Mouse (Mus musculus) intestine, postnatal 0 days (tissue): ENCODE data around the gene Cpsf4l. TPM values are rescaled to one million over a fixed set of nuclear protein-coding genes. Genes with fewer than 3 reads are reported as not detected.

Experiments used
- ATAC-seq: fragments of 200-750 bp; cut with Nextera tagmentation; 2 replicates; pipeline ENCODE4 v1.8.0; 2017; ENCODE audit warnings: mild to moderate bottlenecking, moderate TSS enrichment, moderate library complexity
- H3K27ac ChIP-seq: fragments of 300-500 bp; sonication (generic); 2 replicates; pipeline ENCODE4 v1.5.1; 2014; ENCODE audit warnings: mild to moderate bottlenecking, low read depth, low read length, moderate library complexity
- H3K27me3 ChIP-seq: fragments of 300-500 bp; sonication (generic); replicated peaks from 2 replicates; pipeline ENCODE4 v1.6.1; 2014; ENCODE audit warnings: low read length, mixed read lengths; ENCODE audit not compliant: control insufficient read depth, insufficient read depth
- H3K36me3 ChIP-seq: fragments of 300-500 bp; sonication (generic); 2 replicates; pipeline ENCODE4 v1.6.1; 2014; ENCODE audit warnings: mild to moderate bottlenecking, moderate library complexity; ENCODE audit not compliant: control insufficient read depth, insufficient read depth
- H3K4me1 ChIP-seq: fragments of 300-500 bp; sonication (generic); replicated peaks from 2 replicates; pipeline ENCODE4 v1.6.1; 2014; ENCODE audit warnings: antibody characterized with exemption, low read length, mixed read lengths; ENCODE audit not compliant: control insufficient read depth, insufficient read depth
- H3K4me2 ChIP-seq: fragments of 300-500 bp; sonication (generic); replicated peaks from 2 replicates; pipeline ENCODE4 v1.6.1; 2014; ENCODE audit warnings: low read depth, mild to moderate bottlenecking, moderate library complexity
- H3K4me3 ChIP-seq: fragments of 300-500 bp; sonication (generic); 2 replicates; pipeline ENCODE4 v1.5.1; 2014; ENCODE audit warnings: low read depth, low read length
- H3K9ac ChIP-seq: fragments of 300-500 bp; sonication (generic); 2 replicates; pipeline ENCODE4 v1.6.1; 2014; ENCODE audit warnings: mild to moderate bottlenecking, low read depth, low read length
- H3K9me3 ChIP-seq: fragments of 300-500 bp; sonication (generic); 2 replicates; pipeline ENCODE4 v1.6.1; 2016; ENCODE audit warnings: mixed run types; ENCODE audit not compliant: control insufficient read depth
- CTCF ChIP-seq: sonication (generic); IDR thresholded peaks from 2 replicates; pipeline ENCODE4 v1.5.1; 2016; ENCODE audit warnings: low read depth, mild to moderate bottlenecking, control low read depth, antibody characterized with exemption, moderate library complexity
- WGBS: fragments of 180-500 bp; shearing (Covaris S2); extraction: QIAGEN DNeasy Blood & Tissue Kit; methylation state at CpG from one replicate; pipeline ENCODE4 v1.1.7; 2014; 5-methylcytosine and 5-hydroxymethylcytosine counted together
- polyA plus RNA-seq: library from polyadenylated mRNA; unstranded; fragments of >200 nt; fragmentation: Nextera tagmentation; extraction: Ambion mirVana; gene quantifications from 2 replicates; pipeline ENCODE4 v1.2.1, GENCODE M21; 2015

Cpsf4l gene
- polyA plus RNA-seq, 1 experiment from 2014 or later = not detected

- no peak for ATAC-seq
- 70% methylated on average over 4 of the region's 4 CpGs for WGBS
Measured at GRCm38 (mm10) chr11:113658763-113659162, 51.1 kb downstream of the Cpsf4l start.

GRCm38 (mm10) chr11:113658319-113658718, 51.5 kb downstream of the Cpsf4l start:
- no peaks in the 10 kb centered on the region for H3K4me1 ChIP-seq
- no peak for TF ChIP-seq CTCF
- H3K27me3 ChIP-seq = no peaks in the 10 kb centered on the region
- no peak overlapping the region for H3K27ac ChIP-seq
- H3K9me3 ChIP-seq = no peaks in the 10 kb centered on the region
- H3K36me3 ChIP-seq = peaks cover 88% of the 10 kb centered on the region
- 86% methylated on average over 8 of the region's 8 CpGs for WGBS
- ATAC-seq = no peak
- no peak overlapping the region for H3K9ac ChIP-seq
- no peak overlapping the region for H3K4me3 ChIP-seq
- H3K4me2 ChIP-seq = no peak overlapping the region

More at GRCm38 (mm10) chr11:113658763-113659162, 51.1 kb downstream of the Cpsf4l start:
- no peak overlapping the region for H3K9ac ChIP-seq
- no peaks in the 10 kb centered on the region for H3K27me3 ChIP-seq
- H3K36me3 ChIP-seq = peaks cover 88% of the 10 kb centered on the region
- no peak for TF ChIP-seq CTCF
- H3K9me3 ChIP-seq = no peaks in the 10 kb centered on the region
- no peak overlapping the region for H3K4me2 ChIP-seq
- no peak overlapping the region for H3K4me3 ChIP-seq
- no peak overlapping the region for H3K27ac ChIP-seq
- H3K4me1 ChIP-seq = no peaks in the 10 kb centered on the region

GRCm38 (mm10) chr11:113657221-113657620, 52.6 kb downstream of the Cpsf4l start:
- Histone ChIP-seq H3K27me3 (no peaks in the 10 kb centered on the region), H3K9ac (no peak overlapping the region), H3K36me3 (peaks cover 88% of the 10 kb centered on the region), H3K4me3 (no peak overlapping the region), H3K9me3 (no peaks in the 10 kb centered on the region), H3K4me1 (no peaks in the 10 kb centered on the region), H3K27ac (no peak overlapping the region), H3K4me2 (no peak overlapping the region)
- ATAC-seq = no peak
- TF ChIP-seq CTCF = no peak
- WGBS = 39% methylated on average over 4 of the region's 4 CpGs

GRCm38 (mm10) chr11:113656511-113656932, 53.3 kb downstream of the Cpsf4l start:
- 86% methylated on average over 8 of the region's 8 CpGs for WGBS
- Histone ChIP-seq H3K36me3 (peaks cover 86% of the 10 kb centered on the region), H3K9ac (no peak overlapping the region), H3K27ac (no peak overlapping the region), H3K27me3 (no peaks in the 10 kb centered on the region), H3K4me2 (no peak overlapping the region), H3K9me3 (no peaks in the 10 kb centered on the region), H3K4me1 (no peaks in the 10 kb centered on the region), H3K4me3 (no peak overlapping the region)
- ATAC-seq = no peak
- TF ChIP-seq CTCF = no peak

GRCm38 (mm10) chr11:113654561-113655270, 55.1 kb downstream of the Cpsf4l start:
- 87% methylated on average over 18 of the region's 18 CpGs for WGBS
- Histone ChIP-seq H3K27me3 (no peaks in the 10 kb centered on the region), H3K9ac (no peak overlapping the region), H3K9me3 (no peaks in the 10 kb centered on the region), H3K4me3 (no peak overlapping the region), H3K4me2 (no peak overlapping the region), H3K27ac (no peak overlapping the region), H3K4me1 (no peaks in the 10 kb centered on the region), H3K36me3 (peaks cover 71% of the 10 kb centered on the region)
- ATAC-seq = no peak
- TF ChIP-seq CTCF = no peak

GRCm38 (mm10) chr11:113654105-113654504, 55.7 kb downstream of the Cpsf4l start:
- Histone ChIP-seq H3K27me3 (no peaks in the 10 kb centered on the region), H3K4me3 (no peak overlapping the region), H3K36me3 (peaks cover 65% of the 10 kb centered on the region), H3K4me1 (no peaks in the 10 kb centered on the region), H3K4me2 (no peak overlapping the region), H3K9ac (no peak overlapping the region), H3K9me3 (no peaks in the 10 kb centered on the region), H3K27ac (no peak overlapping the region)
- 93% methylated on average over 15 of the region's 15 CpGs for WGBS
- TF ChIP-seq CTCF = no peak
- ATAC-seq = no peak
